ENCODE assay signal across 27 mouse cellular contexts in the genomic region with DNA sequence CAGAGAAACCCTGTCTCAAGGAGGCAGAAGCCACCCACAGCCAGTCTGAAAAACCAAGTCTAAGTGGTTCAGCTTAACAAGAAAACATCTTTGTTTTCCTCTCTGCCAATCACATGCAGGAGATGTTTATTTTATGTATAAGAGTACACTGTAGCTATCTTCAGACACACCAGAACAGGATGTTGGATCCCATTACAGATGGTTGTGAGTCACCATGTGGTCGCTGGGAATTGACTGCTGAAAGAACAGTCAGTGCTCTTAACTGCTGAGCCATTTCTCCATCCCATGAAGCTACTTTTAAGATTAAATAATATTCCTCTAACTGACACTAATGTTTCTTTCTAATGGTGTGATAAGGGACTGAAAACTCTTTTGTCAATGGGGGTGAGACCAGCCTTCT. TPM values are rescaled to one million over a fixed set of nuclear protein-coding genes. Genes with fewer than 3 reads are reported as not detected.
DNase-seq lines count a peak whose midpoint lies in the region.
"Had no signal": no experiment of that assay in that cellular context is flagged by ENCODE, and none has a peak within 500 bp of the region (broad histone marks: within the 10 kb centered on the region; RNA-seq: fewer than 3 reads in every experiment).

No protein-coding gene starts in this region.

- H3K36me3 ChIP-seq in embryonic facial prominence, embryonic 10.5 days (replicated peaks) = no peaks in the 10 kb centered on the region
- H3K36me3 ChIP-seq: embryonic facial prominence, embryonic 13.5 days; hindbrain, embryonic 10.5 days; hindbrain, embryonic 13.5 days; intestine, embryonic 15.5 days had no signal

- DNase-seq in layer of hippocampus, adult 9-11 months = peak; percentile 2
- no peak for DNase-seq in layer of hippocampus, adult 8-10 months (ENCODE audit: low spot score in 2 of 2)
- peak; percentile 57 for DNase-seq in NIH3T3 (ENCODE audit: low read depth)
- peak; percentile 7 for DNase-seq in fibroblast of lung, adult 2 months (ENCODE audit: low read depth)
- no peak for DNase-seq in embryonic facial prominence, embryonic 10.5 days (ENCODE audit: low spot score)
- no peak for DNase-seq in gastrocnemius, adult 18-20 months (ENCODE audit: low spot score)
- no peak for DNase-seq in B cell, adult 2 months
- DNase-seq: adrenal gland, adult 8-10 months; adrenal gland, postnatal 25 days; cerebellum, adult 18-20 months; cerebellum, adult 9-10 months; cerebellum, postnatal 14 days; gastrocnemius, adult 2 months; gastrocnemius, postnatal 14 days; heart, adult 11 months; kidney, adult 11 months had no signal

- no peaks in the 10 kb centered on the region for H3K27me3 ChIP-seq in embryonic facial prominence, embryonic 10.5 days (replicated peaks; ENCODE audit: low read depth, poor library complexity, severe bottlenecking)
- H3K27me3 ChIP-seq: embryonic facial prominence, embryonic 13.5 days; hindbrain, embryonic 13.5 days; intestine, embryonic 15.5 days had no signal

- H3K4me3 ChIP-seq in embryonic facial prominence, embryonic 10.5 days = no peak overlapping the region
- H3K4me3 ChIP-seq: embryonic facial prominence, embryonic 13.5 days; gastrocnemius, adult 2 months; hindbrain, embryonic 10.5 days; hindbrain, embryonic 13.5 days; intestine, embryonic 15.5 days had no signal

- WGBS in embryonic facial prominence, embryonic 10.5 days = 50% methylated on average over 1 of the region's 1 CpGs

- no peaks in the 10 kb centered on the region for H3K4me1 ChIP-seq in embryonic facial prominence, embryonic 10.5 days
- H3K4me1 ChIP-seq: embryonic facial prominence, embryonic 13.5 days; hindbrain, embryonic 10.5 days; hindbrain, embryonic 13.5 days; intestine, embryonic 15.5 days had no signal

- H3K9me3 ChIP-seq in embryonic facial prominence, embryonic 10.5 days = no peaks in the 10 kb centered on the region
- H3K9me3 ChIP-seq: embryonic facial prominence, embryonic 13.5 days; hindbrain, embryonic 10.5 days; hindbrain, embryonic 13.5 days; intestine, embryonic 15.5 days had no signal

- H3K27ac ChIP-seq in embryonic facial prominence, embryonic 10.5 days (replicated peaks) = no peak overlapping the region
- H3K27ac ChIP-seq: embryonic facial prominence, embryonic 13.5 days; gastrocnemius, adult 2 months; hindbrain, embryonic 10.5 days; hindbrain, embryonic 13.5 days; intestine, embryonic 15.5 days had no signal

RNA-seq across cellular contexts. Expression of gene Naip1, which starts 14.0 kb away (rescaled TPM):
- total RNA-seq in layer of hippocampus, adult 8-10 months (2022) = under 1 TPM; 0.21 to 0.47 (median 0.31) TPM
- not detected in 2 replicates for polyA plus RNA-seq in embryonic facial prominence, embryonic 10.5 days (2016; fragmentation: Nextera tagmentation; extraction: Ambion mirVana)
- total RNA-seq in gastrocnemius, adult 18-20 months (2021) = not detected
- total RNA-seq: gastrocnemius, adult 2 months; gastrocnemius, postnatal 14 days; MEL had no signal
- polyA plus RNA-seq: activated CD4-positive, CD25-positive, alpha-beta regulatory T cell, adult 4 months; embryonic facial prominence, embryonic 13.5 days; forebrain, embryonic 11.5 days; forebrain, embryonic 14.5 days; heart, embryonic 11.5 days; heart, embryonic 14.5 days; heart, postnatal 0 days; hindbrain, embryonic 10.5 days had no signal

RNA-seq across cellular contexts. Expression of gene Gtf2h2, which starts 53.7 kb away (rescaled TPM):
- total RNA-seq in layer of hippocampus, adult 8-10 months (2022) = 10 to 100 TPM; 45.7 to 63.5 (median 57.5) TPM
- polyA plus RNA-seq in embryonic facial prominence, embryonic 10.5 days (2016; fragmentation: Nextera tagmentation; extraction: Ambion mirVana) = 83.6 and 93.1 TPM in 2 replicates
- total RNA-seq in gastrocnemius, adult 18-20 months (2021) = 10 to 100 TPM; 17.8 to 22.5 TPM

Comparison
In these comparisons a context has a peak if more than half of its experiments do, and no peak if none do; other contexts are left out.
1. DNase-seq: peak in layer of hippocampus, adult 9-11 months (single experiment), NIH3T3 (single experiment) and fibroblast of lung, adult 2 months (single experiment); none in layer of hippocampus, adult 8-10 months (0 of 2), embryonic facial prominence, embryonic 10.5 days (single experiment), gastrocnemius, adult 18-20 months (single experiment) and B cell, adult 2 months (0 of 2).